Mouse (Mus musculus): ENCODE measurements around the gene Ccdc181. TPM values are rescaled to one million over a fixed set of nuclear protein-coding genes. Genes with fewer than 3 reads are reported as not detected.

Ccdc181 gene
- polyA plus RNA-seq, 1 experiment from 2014 or later: 26.3 TPM

- 68% methylated on average over 8 of the region's 8 CpGs for WGBS
- H3K9ac ChIP-seq (replicated peaks): no peak overlapping the region
Measured at GRCm38 (mm10) chr1:164250391-164251150, 24.8 kb upstream of the Ccdc181 start.

GRCm38 (mm10) chr1:164251438-164251837 lies 23.9 kb upstream of the Ccdc181 start:
- H3K9ac ChIP-seq (replicated peaks): no peak overlapping the region
- H3K27me3 ChIP-seq (replicated peaks): no peaks in the 10 kb centered on the region
- H3K4me1 ChIP-seq: peaks cover 25% of the 10 kb centered on the region
- no peak overlapping the region for H3K4me2 ChIP-seq
- no peak overlapping the region for H3K4me3 ChIP-seq (replicated peaks)
- ATAC-seq (ENCODE audit: low FRiP score): no peak
- H3K9me3 ChIP-seq (replicated peaks): no peaks in the 10 kb centered on the region
- 91% methylated on average over 1 of the region's 1 CpGs for WGBS
- no peaks in the 10 kb centered on the region for H3K36me3 ChIP-seq
- no peak overlapping the region for H3K27ac ChIP-seq (replicated peaks)

More at GRCm38 (mm10) chr1:164250391-164251150, 24.8 kb upstream of the Ccdc181 start:
- Histone ChIP-seq H3K9me3 (replicated peaks) (no peaks in the 10 kb centered on the region), H3K4me2 (peak overlapping the region; percentile 75), H3K27ac (replicated peaks) (no peak overlapping the region), H3K27me3 (replicated peaks) (no peaks in the 10 kb centered on the region), H3K36me3 (no peaks in the 10 kb centered on the region), H3K4me1 (peaks cover 25% of the 10 kb centered on the region), H3K4me3 (replicated peaks) (peak overlapping the region; percentile 63)
- no peak for ATAC-seq (ENCODE audit: low FRiP score)

GRCm38 (mm10) chr1:164252551-164252950 lies 22.8 kb upstream of the Ccdc181 start:
- H3K9ac ChIP-seq (replicated peaks): no peak overlapping the region
- H3K27me3 ChIP-seq (replicated peaks): no peaks in the 10 kb centered on the region
- 69% methylated on average over 5 of the region's 5 CpGs for WGBS
- H3K4me2 ChIP-seq: no peak overlapping the region
- no peak for ATAC-seq (ENCODE audit: low FRiP score)
- H3K36me3 ChIP-seq: no peaks in the 10 kb centered on the region
- peaks cover 23% of the 10 kb centered on the region for H3K4me1 ChIP-seq
- no peak overlapping the region for H3K4me3 ChIP-seq (replicated peaks)
- no peaks in the 10 kb centered on the region for H3K9me3 ChIP-seq (replicated peaks)
- H3K27ac ChIP-seq (replicated peaks): no peak overlapping the region

- Histone ChIP-seq H3K9me3 (replicated peaks) (no peaks in the 10 kb centered on the region), H3K4me3 (replicated peaks) (no peak overlapping the region), H3K4me1 (peaks cover 13% of the 10 kb centered on the region), H3K9ac (replicated peaks) (no peak overlapping the region), H3K27me3 (replicated peaks) (no peaks in the 10 kb centered on the region), H3K4me2 (no peak overlapping the region), H3K36me3 (no peaks in the 10 kb centered on the region), H3K27ac (replicated peaks) (no peak overlapping the region)
- WGBS: 83% methylated on average over 3 of the region's 3 CpGs
- ATAC-seq (ENCODE audit: low FRiP score): no peak
Measured at GRCm38 (mm10) chr1:164254836-164255235, 20.5 kb upstream of the Ccdc181 start.

- Histone ChIP-seq H3K4me3 (replicated peaks) (no peak overlapping the region), H3K4me2 (no peak overlapping the region), H3K27ac (replicated peaks) (no peak overlapping the region), H3K9me3 (replicated peaks) (no peaks in the 10 kb centered on the region), H3K27me3 (replicated peaks) (no peaks in the 10 kb centered on the region), H3K9ac (replicated peaks) (no peak overlapping the region), H3K36me3 (peaks cover 27% of the 10 kb centered on the region), H3K4me1 (no peaks in the 10 kb centered on the region)
- WGBS: 88% methylated on average over 16 of the region's 16 CpGs
- no peak for ATAC-seq (ENCODE audit: low FRiP score)
Measured at GRCm38 (mm10) chr1:164260171-164261028, 15.0 kb upstream of the Ccdc181 start.

GRCm38 (mm10) chr1:164261553-164261952 lies 13.8 kb upstream of the Ccdc181 start:
- no peak overlapping the region for H3K4me2 ChIP-seq
- H3K4me3 ChIP-seq (replicated peaks): no peak overlapping the region
- H3K9me3 ChIP-seq (replicated peaks): no peaks in the 10 kb centered on the region
- no peak overlapping the region for H3K9ac ChIP-seq (replicated peaks)
- ATAC-seq (ENCODE audit: low FRiP score): no peak
- H3K4me1 ChIP-seq: no peaks in the 10 kb centered on the region
- no peaks in the 10 kb centered on the region for H3K27me3 ChIP-seq (replicated peaks)
- H3K36me3 ChIP-seq: peaks cover 27% of the 10 kb centered on the region
- WGBS: 93% methylated on average over 7 of the region's 7 CpGs
- no peak overlapping the region for H3K27ac ChIP-seq (replicated peaks)

GRCm38 (mm10) chr1:164270941-164271340 lies 4.4 kb upstream of the Ccdc181 start:
- H3K4me3 ChIP-seq (replicated peaks): no peak overlapping the region
- H3K27me3 ChIP-seq (replicated peaks): no peaks in the 10 kb centered on the region
- peaks cover 2% of the 10 kb centered on the region for H3K4me1 ChIP-seq
- ATAC-seq (ENCODE audit: low FRiP score): no peak
- H3K27ac ChIP-seq (replicated peaks): no peak overlapping the region
- H3K9ac ChIP-seq (replicated peaks): no peak overlapping the region
- H3K36me3 ChIP-seq: no peaks in the 10 kb centered on the region
- H3K4me2 ChIP-seq: no peak overlapping the region
- 92% methylated on average over 7 of the region's 7 CpGs for WGBS
- H3K9me3 ChIP-seq (replicated peaks): no peaks in the 10 kb centered on the region

GRCm38 (mm10) chr1:164273659-164274058 lies 1.7 kb upstream of the Ccdc181 start:
- Histone ChIP-seq H3K27ac (replicated peaks) (no peak overlapping the region), H3K9me3 (replicated peaks) (no peaks in the 10 kb centered on the region), H3K4me3 (replicated peaks) (no peak overlapping the region), H3K36me3 (no peaks in the 10 kb centered on the region), H3K4me1 (peaks cover 3% of the 10 kb centered on the region), H3K4me2 (no peak overlapping the region), H3K27me3 (replicated peaks) (no peaks in the 10 kb centered on the region), H3K9ac (replicated peaks) (no peak overlapping the region)
- WGBS: 70% methylated on average over 6 of the region's 6 CpGs
- ATAC-seq (ENCODE audit: low FRiP score): no peak

GRCm38 (mm10) chr1:164276552-164276951 lies 1.2 kb downstream of the Ccdc181 start:
- Histone ChIP-seq H3K9me3 (replicated peaks) (no peaks in the 10 kb centered on the region), H3K4me3 (replicated peaks) (no peak overlapping the region), H3K4me1 (peaks cover 3% of the 10 kb centered on the region), H3K9ac (replicated peaks) (no peak overlapping the region), H3K36me3 (0 out of 2 replicates have a peak, but pooled peaks cover 4% of the 10 kb centered on the region), H3K4me2 (0 out of 2 replicates have a peak overlapping the region, but pooled peaks have one; percentile 67), H3K27ac (replicated peaks) (no peak overlapping the region), H3K27me3 (replicated peaks) (no peaks in the 10 kb centered on the region)
- WGBS: 89% methylated on average over 3 of the region's 3 CpGs
- no peak for ATAC-seq (ENCODE audit: low FRiP score)

- Histone ChIP-seq H3K36me3 (peaks cover 10% of the 10 kb centered on the region; the same call in 1 of the 2 replicates), H3K4me2 (no peak overlapping the region), H3K4me3 (replicated peaks) (no peak overlapping the region), H3K4me1 (peaks cover 3% of the 10 kb centered on the region), H3K9ac (replicated peaks) (no peak overlapping the region), H3K9me3 (replicated peaks) (no peaks in the 10 kb centered on the region), H3K27me3 (replicated peaks) (no peaks in the 10 kb centered on the region), H3K27ac (replicated peaks) (no peak overlapping the region)
- WGBS: 74% methylated on average over 4 of the region's 4 CpGs
- no peak for ATAC-seq (ENCODE audit: low FRiP score)
Measured at GRCm38 (mm10) chr1:164279332-164279731, 3.9 kb downstream of the Ccdc181 start.

GRCm38 (mm10) chr1:164284007-164284406 lies 8.6 kb downstream of the Ccdc181 start:
- WGBS: 95% methylated on average over 3 of the region's 3 CpGs
- Histone ChIP-seq H3K9me3 (replicated peaks) (no peaks in the 10 kb centered on the region), H3K4me2 (no peak overlapping the region), H3K27me3 (replicated peaks) (no peaks in the 10 kb centered on the region), H3K36me3 (peaks cover 10% of the 10 kb centered on the region; the same call in 1 of the 2 replicates), H3K9ac (replicated peaks) (no peak overlapping the region), H3K27ac (replicated peaks) (no peak overlapping the region), H3K4me1 (no peaks in the 10 kb centered on the region), H3K4me3 (replicated peaks) (no peak overlapping the region)
- no peak for ATAC-seq (ENCODE audit: low FRiP score)

- Histone ChIP-seq H3K9ac (replicated peaks) (no peak overlapping the region), H3K4me3 (replicated peaks) (no peak overlapping the region), H3K36me3 (peaks cover 28% of the 10 kb centered on the region), H3K27me3 (replicated peaks) (no peaks in the 10 kb centered on the region), H3K4me2 (no peak overlapping the region), H3K9me3 (replicated peaks) (no peaks in the 10 kb centered on the region), H3K27ac (replicated peaks) (no peak overlapping the region), H3K4me1 (no peaks in the 10 kb centered on the region)
- 66% methylated on average over 15 of the region's 15 CpGs for WGBS
- no peak for ATAC-seq (ENCODE audit: low FRiP score)
Measured at GRCm38 (mm10) chr1:164287406-164287805, 12.0 kb downstream of the Ccdc181 start.
